Mouse (Mus musculus): ENCODE data around the gene Maml3.

DNA sequence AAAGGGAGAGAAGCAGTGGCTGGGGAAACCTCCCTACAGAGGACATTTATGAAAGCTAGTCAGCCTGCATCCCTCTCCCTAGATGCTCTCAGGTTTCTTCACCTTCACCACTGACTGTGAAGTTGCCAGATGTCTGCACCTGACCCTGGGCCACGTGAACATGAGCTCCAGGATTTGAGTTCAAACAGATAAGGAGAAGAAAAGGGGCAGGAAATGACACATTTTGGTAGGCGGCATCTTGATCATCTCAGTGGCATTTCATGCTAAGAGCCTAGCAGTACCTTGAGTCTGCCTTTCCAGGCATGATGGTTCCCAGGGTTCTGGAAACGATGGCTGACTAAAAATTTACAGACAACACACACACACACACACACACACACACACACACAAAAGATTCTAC lies 345.3 kb downstream of the Maml3 start:
- TF ChIP-seq CTCF (IDR thresholded peaks at IDR 0.05; ENCODE audit: low read depth, low read length) = no peak
- no peak for TF ChIP-seq POLR2A (IDR thresholded peaks at IDR 0.05; ENCODE audit: borderline replicate concordance, low read depth, low read length)
